Mouse (Mus musculus) frontal cortex, postnatal 36 days (tissue): ENCODE data around the gene Ntn5.
"Not testable (repeated sequence)": the region's sequence is repeated elsewhere in the genome, so short reads cannot be mapped to it uniquely, and the experiment has no call there.

Experiments used
- DNase-seq, 2 experiments: peaks; one replicate each; pipeline ENCODE4 v3.0.0; 2022; ENCODE audit warnings: low spot score in 2 of 2

The Ntn5 gene

GRCm38 (mm10) chr7:45660746-45661478, 22.9 kb upstream of the Ntn5 start:
- DNase-seq, result no peak

- DNase-seq, result not testable (repeated sequence)
Observed at GRCm38 (mm10) chr7:45661702-45662101, 22.1 kb upstream of the Ntn5 start.

- DNase-seq, result no peak
Observed at GRCm38 (mm10) chr7:45665303-45666138, 18.3 kb upstream of the Ntn5 start.

GRCm38 (mm10) chr7:45666161-45666560, 17.7 kb upstream of the Ntn5 start, which contains the start of gene Fut2:
Gene Fut2, minus strand, starts transcription at chr7:45666394.
- DNase-seq, result no peak

- no peak for DNase-seq
Observed at GRCm38 (mm10) chr7:45667761-45668160, 16.1 kb upstream of the Ntn5 start.

GRCm38 (mm10) chr7:45668921-45669320, 14.9 kb upstream of the Ntn5 start:
- no peak for DNase-seq

GRCm38 (mm10) chr7:45677627-45678295, 6.1 kb upstream of the Ntn5 start:
- no peak for DNase-seq

- DNase-seq, result no peak
Observed at GRCm38 (mm10) chr7:45678513-45678912, 5.3 kb upstream of the Ntn5 start.

GRCm38 (mm10) chr7:45679966-45680621, 3.7 kb upstream of the Ntn5 start:
- no peak for DNase-seq

- DNase-seq, result no peak
Observed at GRCm38 (mm10) chr7:45681046-45681736, 2.6 kb upstream of the Ntn5 start.

GRCm38 (mm10) chr7:45682144-45683126, 1.4 kb upstream of the Ntn5 start:
- peak; percentile 81 to 87 for DNase-seq

- no peak for DNase-seq
Observed at GRCm38 (mm10) chr7:45685811-45686210, 2.0 kb downstream of the Ntn5 start.

- DNase-seq, result no peak
Observed at GRCm38 (mm10) chr7:45686841-45687240, 3.0 kb downstream of the Ntn5 start.

GRCm38 (mm10) chr7:45689099-45689498, 5.3 kb downstream of the Ntn5 start:
- no peak for DNase-seq

GRCm38 (mm10) chr7:45689800-45690199, 6.0 kb downstream of the Ntn5 start:
- DNase-seq, result no peak

- DNase-seq, result no peak
Observed at GRCm38 (mm10) chr7:45692364-45692763, 8.5 kb downstream of the Ntn5 start.

GRCm38 (mm10) chr7:45693921-45694591, 10.2 kb downstream of the Ntn5 start, which contains the start of gene Sec1:
Gene Sec1, minus strand, starts transcription at chr7:45694402.
- no peak for DNase-seq

GRCm38 (mm10) chr7:45695098-45695497, 11.3 kb downstream of the Ntn5 start:
- DNase-seq, result no peak

- no peak for DNase-seq
Observed at GRCm38 (mm10) chr7:45697894-45698293, 14.1 kb downstream of the Ntn5 start.
